Mouse (Mus musculus): ENCODE results near the gene Tspan31.
"Not testable (repeated sequence)": the region's sequence is repeated elsewhere in the genome, so short reads cannot be mapped to it uniquely, and the experiment has no call there.

The Tspan31 gene

GRCm38 (mm10) chr10:127063913-127064870 lies 5.9 kb downstream of the Tspan31 start:
- no peak for DNase-seq (ENCODE audit: low spot score)

- peak; percentile 95 for DNase-seq (ENCODE audit: low spot score)
Measured at GRCm38 (mm10) chr10:127063239-127063872, 6.7 kb downstream of the Tspan31 start, which contains the start of gene Cdk4. Gene Cdk4 (plus strand): TSS chr10:127063534.

GRCm38 (mm10) chr10:127062503-127062902 lies 7.6 kb downstream of the Tspan31 start:
- DNase-seq (ENCODE audit: low spot score): no peak

GRCm38 (mm10) chr10:127062101-127062500 lies 8.0 kb downstream of the Tspan31 start:
- not testable (repeated sequence) for DNase-seq (ENCODE audit: low spot score)

- no peak for DNase-seq (ENCODE audit: low spot score)
Measured at GRCm38 (mm10) chr10:127061513-127061912, 8.6 kb downstream of the Tspan31 start.

GRCm38 (mm10) chr10:127061085-127061484 lies 9.0 kb downstream of the Tspan31 start:
- DNase-seq (ENCODE audit: low spot score): no peak

GRCm38 (mm10) chr10:127059968-127060916 lies 9.8 kb downstream of the Tspan31 start, which contains the start of gene March9:
Gene March9 (minus strand): TSS chr10:127060184.
- no peak for DNase-seq (ENCODE audit: low spot score)

- no peak for DNase-seq (ENCODE audit: low spot score)
Measured at GRCm38 (mm10) chr10:127059174-127059967, 10.7 kb downstream of the Tspan31 start.

- DNase-seq (ENCODE audit: low spot score): no peak
Measured at GRCm38 (mm10) chr10:127058708-127059107, 11.4 kb downstream of the Tspan31 start.

- DNase-seq (ENCODE audit: low spot score): peak; percentile 60
Measured at GRCm38 (mm10) chr10:127058161-127058560, 11.9 kb downstream of the Tspan31 start.

GRCm38 (mm10) chr10:127056490-127056889 lies 13.6 kb downstream of the Tspan31 start:
- DNase-seq (ENCODE audit: low spot score): no peak

- no peak for DNase-seq (ENCODE audit: low spot score)
Measured at GRCm38 (mm10) chr10:127055406-127055805, 14.7 kb downstream of the Tspan31 start.

GRCm38 (mm10) chr10:127054646-127055045 lies 15.4 kb downstream of the Tspan31 start:
- no peak for DNase-seq (ENCODE audit: low spot score)

- no peak for DNase-seq (ENCODE audit: low spot score)
Measured at GRCm38 (mm10) chr10:127050119-127050474, 20.0 kb downstream of the Tspan31 start.

GRCm38 (mm10) chr10:127049395-127050118 lies 20.5 kb downstream of the Tspan31 start:
- DNase-seq (ENCODE audit: low spot score): no peak

- no peak for DNase-seq (ENCODE audit: low spot score)
Measured at GRCm38 (mm10) chr10:127048608-127049394, 21.3 kb downstream of the Tspan31 start.

GRCm38 (mm10) chr10:127047954-127048353 lies 22.1 kb downstream of the Tspan31 start, which contains the start of gene Cyp27b1:
Gene Cyp27b1 (plus strand): TSS chr10:127048250.
- no peak for DNase-seq (ENCODE audit: low spot score)

GRCm38 (mm10) chr10:127043187-127043586 lies 26.9 kb downstream of the Tspan31 start:
- no peak for DNase-seq (ENCODE audit: low spot score)

GRCm38 (mm10) chr10:127042468-127043115 lies 27.5 kb downstream of the Tspan31 start:
- DNase-seq (ENCODE audit: low spot score): no peak

All from c-Kit-positive CD71-positive TER-119-positive erythroid progenitor cells, embryonic 14.5 days (primary cell).